Mouse (Mus musculus) heart, adult 2 months (tissue): ENCODE measurements at regions not wholly inside any gene's neighbourhood (a gene's known extent, or its start where the extent isn't known, plus 50 kb on each side); places are given as distances from the start of the nearest gene placed in this dataset.

Experiments used
- CTCF ChIP-seq: fragments of 200-600 bp; IDR thresholded peaks from 2 replicates; pipeline ENCODE4 v1.8.1; 2022; ENCODE audit warnings: antibody characterized with exemption, mild to moderate bottlenecking, moderate library complexity
- EP300 ChIP-seq: fragments of 200-500 bp; IDR thresholded peaks from 2 replicates; pipeline ENCODE4 v1.6.1; 2011; ENCODE audit warnings: low read depth, low read length, control low read depth; ENCODE audit not compliant: insufficient read depth
- POLR2A ChIP-seq: fragments of 200-500 bp; IDR thresholded peaks from 2 replicates; pipeline ENCODE4 v1.6.1; 2011; ENCODE audit warnings: mild to moderate bottlenecking, low read depth, low read length, control low read depth; ENCODE audit not compliant: insufficient read depth

DNA sequence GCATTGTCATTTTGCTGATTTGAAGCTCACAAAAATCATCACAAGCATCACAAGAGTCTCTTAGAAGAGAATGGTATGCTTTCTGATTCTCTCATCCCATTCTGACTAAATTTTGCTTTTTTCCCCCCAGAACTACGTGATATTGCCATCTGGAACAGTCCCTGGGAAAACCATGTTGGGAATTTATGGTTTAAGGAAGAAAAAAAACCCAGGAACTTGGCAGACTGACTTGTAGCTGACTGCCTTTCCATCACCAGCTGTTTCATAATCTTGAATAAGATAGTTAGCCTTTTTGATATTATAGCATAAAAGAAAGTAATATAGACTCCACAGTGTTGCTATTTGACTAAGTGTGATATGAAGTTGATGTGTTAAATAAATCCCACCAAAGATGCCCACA is 110.7 kb upstream of the Oprm1 start:
- TF ChIP-seq POLR2A, result no peak
- TF ChIP-seq CTCF, result no peak
- TF ChIP-seq EP300, result no peak
